Mouse (Mus musculus): ENCODE data around the gene Zfp146.
"Not testable (repeated sequence)": the region's sequence is repeated elsewhere in the genome, so short reads cannot be mapped to it uniquely, and the experiment has no call there.

The Zfp146 gene

DNA sequence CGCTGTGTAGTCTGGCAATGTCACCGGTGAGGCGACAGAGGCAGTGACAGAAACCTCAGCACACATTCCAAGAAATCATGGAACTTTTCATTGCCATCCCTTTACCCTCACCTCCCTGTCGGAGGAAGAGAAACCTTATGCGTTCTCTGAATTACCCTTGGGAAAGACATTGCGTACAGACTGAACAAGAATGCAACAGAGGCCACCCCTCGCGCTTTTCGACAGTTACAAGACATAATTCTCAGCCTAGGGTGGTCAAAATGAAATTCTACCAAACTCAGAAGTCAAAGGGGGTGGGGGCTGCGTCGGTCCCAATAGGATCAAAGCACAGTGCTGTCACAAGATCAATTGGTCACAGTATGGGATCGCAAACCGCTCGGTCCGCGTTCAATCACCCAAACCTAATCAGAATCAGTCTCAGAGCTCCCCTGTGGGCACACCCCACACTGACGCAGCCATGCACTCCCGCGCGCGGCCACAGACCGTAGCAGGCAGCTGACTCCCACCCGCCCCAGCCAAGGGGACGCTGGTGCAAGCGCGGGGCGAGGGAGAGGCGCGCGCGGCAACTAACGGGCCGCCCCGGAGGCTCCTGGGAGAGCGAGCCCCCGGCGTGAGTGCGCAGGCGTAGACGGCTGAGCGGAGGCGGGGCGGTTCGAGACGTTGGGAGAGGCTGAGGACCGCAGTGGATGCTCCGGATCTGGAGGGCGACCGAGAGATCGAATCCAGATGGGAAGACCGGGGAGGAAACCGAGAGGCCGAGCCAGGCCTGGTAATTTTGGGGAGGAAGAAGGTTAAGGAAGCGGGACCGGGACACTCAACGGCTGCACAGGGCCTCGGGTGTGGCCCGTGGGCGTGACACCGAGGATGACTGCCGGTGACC, 48.0 kb downstream of the Zfp146 start, which contains the start of gene Zfp382:
Gene Zfp382, plus strand, starts transcription at position 635 of the 880 bp plus-strand sequence.
- peak; percentile 88 for DNase-seq

- not testable (repeated sequence) for DNase-seq
Measured at GRCm38 (mm10) chr7:30117935-30118334, 51.6 kb downstream of the Zfp146 start.

GRCm38 (mm10) chr7:30116076-30116475, 53.5 kb downstream of the Zfp146 start:
- no peak for DNase-seq

Measured in cerebellum, adult 9-10 months (tissue).